Mouse (Mus musculus): ENCODE measurements at regions not wholly inside any gene's neighbourhood (a gene's known extent, or its start where the extent isn't known, plus 50 kb on each side); places are given as distances from the start of the nearest gene placed in this dataset.

GRCm38 (mm10) chr7:122839091-122839490, 126.4 kb upstream of the Rbbp6 start:
- TF ChIP-seq POLR2A (IDR thresholded peaks at IDR 0.05; ENCODE audit: insufficient read depth, low read depth, low read length) (no peak), CTCF (IDR thresholded peaks at IDR 0.05) (no peak), EP300 (IDR thresholded peaks at IDR 0.05; ENCODE audit: insufficient read depth, low read depth, low read length) (no peak)

All from heart, adult 2 months (tissue).